Comparison of ENCODE assay signal across 11 mouse cellular contexts in the genomic region with DNA sequence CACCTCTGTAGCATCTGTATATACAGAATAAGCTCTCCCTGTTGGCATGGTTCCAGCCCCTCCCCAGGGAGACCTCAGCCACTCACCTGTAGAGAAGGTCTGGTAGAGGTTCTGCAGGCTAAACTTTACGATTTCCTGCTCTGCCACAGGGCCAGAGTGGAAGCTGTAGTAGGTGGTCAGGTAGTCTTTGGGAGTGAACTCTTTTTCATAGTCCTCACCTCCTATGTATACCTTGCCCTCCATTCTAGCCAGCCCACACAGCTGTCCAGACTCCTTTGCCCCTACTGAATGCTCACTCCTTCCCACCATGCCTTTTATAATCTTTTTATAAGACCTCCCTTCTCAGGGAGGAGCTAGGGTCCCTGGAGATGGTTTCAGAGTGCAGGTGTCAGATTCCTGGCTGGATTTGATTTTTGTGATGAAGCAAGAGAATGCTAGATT. TPM values are rescaled to one million over a fixed set of nuclear protein-coding genes. Genes with fewer than 3 reads are reported as not detected.
A peak's percentile ranks its signal among the peaks of the same experiment; 100 is the strongest.
DNase-seq lines count a peak whose midpoint lies in the region; ATAC-seq and TF ChIP-seq lines count a peak whose summit lies in the region.
"Had no signal": no experiment of that assay in that cellular context is flagged by ENCODE, and none has a peak within 500 bp of the region (broad histone marks: within the 10 kb centered on the region; RNA-seq: fewer than 3 reads in every experiment).

TSS of gene Inmt (minus strand) at position 303 of the 441 bp plus-strand sequence.

- H3K36me3 ChIP-seq in intestine, postnatal 0 days (ENCODE audit: control insufficient read depth, insufficient read depth), result no peaks in the 10 kb centered on the region
- H3K36me3 ChIP-seq in intestine, embryonic 16.5 days (ENCODE audit: control insufficient read depth, insufficient read depth, low read length), result no peaks in the 10 kb centered on the region
- H3K36me3 ChIP-seq in midbrain, embryonic 16.5 days (ENCODE audit: control insufficient read depth, insufficient read depth, low read length), result no peaks in the 10 kb centered on the region
- H3K36me3 ChIP-seq: hindbrain, embryonic 12.5 days; midbrain, embryonic 12.5 days had no signal

- H3K4me3 ChIP-seq in intestine, postnatal 0 days (ENCODE audit: low read depth, low read length), result no peak within 1 kb of the TSS
- H3K4me3 ChIP-seq in intestine, embryonic 16.5 days (ENCODE audit: low read length), result no peak within 1 kb of the TSS
- no peak within 1 kb of the TSS for H3K4me3 ChIP-seq in midbrain, embryonic 16.5 days (ENCODE audit: low read depth, low read length)
- H3K4me3 ChIP-seq: hindbrain, embryonic 12.5 days; midbrain, embryonic 12.5 days had no signal

- H3K4me2 ChIP-seq in intestine, postnatal 0 days (replicated peaks; ENCODE audit: low read depth), result 0 out of 2 replicates have a peak within 1 kb of the TSS, but pooled peaks have one; percentile 6
- H3K4me2 ChIP-seq in intestine, embryonic 16.5 days (ENCODE audit: low read depth, low read length), result no peak within 1 kb of the TSS
- H3K4me2 ChIP-seq in midbrain, embryonic 16.5 days (ENCODE audit: low read length), result no peak within 1 kb of the TSS
- H3K4me2 ChIP-seq: hindbrain, embryonic 12.5 days; midbrain, embryonic 12.5 days had no signal

- DNase-seq in adrenal gland, postnatal 14 days, result no peak
- no peak for DNase-seq in adrenal gland, adult 2 months
- no peak for DNase-seq in gonadal fat pad, adult 2 months (ENCODE audit: low read depth)
- peak; percentile 41 to 66 for DNase-seq in kidney, postnatal 36 days
- no peak for DNase-seq in cerebellum, postnatal 36 days

- ATAC-seq in intestine, postnatal 0 days, result no peak
- ATAC-seq in intestine, embryonic 16.5 days, result no peak
- ATAC-seq in midbrain, embryonic 16.5 days, result no peak

- TF ChIP-seq CTCF in intestine, postnatal 0 days (IDR thresholded peaks at IDR 0.05; ENCODE audit: low read depth), result no peak

- no peaks in the 10 kb centered on the region for H3K9me3 ChIP-seq in intestine, postnatal 0 days (ENCODE audit: control insufficient read depth)
- H3K9me3 ChIP-seq in intestine, embryonic 16.5 days (ENCODE audit: control insufficient read depth, low read length), result no peaks in the 10 kb centered on the region
- H3K9me3 ChIP-seq in midbrain, embryonic 16.5 days (replicated peaks; ENCODE audit: control insufficient read depth, low read length, poor library complexity, severe bottlenecking), result no peaks in the 10 kb centered on the region
- H3K9me3 ChIP-seq: hindbrain, embryonic 12.5 days; midbrain, embryonic 12.5 days had no signal

- H3K27me3 ChIP-seq in intestine, postnatal 0 days (replicated peaks; ENCODE audit: control insufficient read depth, insufficient read depth, low read length), result no peaks in the 10 kb centered on the region
- no peaks in the 10 kb centered on the region for H3K27me3 ChIP-seq in intestine, embryonic 16.5 days (replicated peaks; ENCODE audit: control insufficient read depth, insufficient read depth, low read length)
- H3K27me3 ChIP-seq in midbrain, embryonic 16.5 days (ENCODE audit: control insufficient read depth, insufficient read depth, low read depth, low read length), result no peaks in the 10 kb centered on the region

- 50% methylated on average over 1 of the region's 1 CpGs for WGBS in intestine, postnatal 0 days
- WGBS in intestine, embryonic 16.5 days, result 59% methylated on average over 1 of the region's 1 CpGs
- WGBS in midbrain, embryonic 16.5 days, result 71% methylated on average over 1 of the region's 1 CpGs

- H3K27ac ChIP-seq in intestine, postnatal 0 days (ENCODE audit: low read depth, low read length), result no peak within 1 kb of the TSS
- H3K27ac ChIP-seq in intestine, embryonic 16.5 days (ENCODE audit: low read length), result no peak within 1 kb of the TSS
- no peak within 1 kb of the TSS for H3K27ac ChIP-seq in midbrain, embryonic 16.5 days (ENCODE audit: low read length)
- H3K27ac ChIP-seq: hindbrain, embryonic 12.5 days; midbrain, embryonic 12.5 days had no signal

- no peak within 1 kb of the TSS for H3K9ac ChIP-seq in intestine, postnatal 0 days (ENCODE audit: low read depth, low read length)
- H3K9ac ChIP-seq in intestine, embryonic 16.5 days (ENCODE audit: low read depth, low read length), result no peak within 1 kb of the TSS
- no peak within 1 kb of the TSS for H3K9ac ChIP-seq in midbrain, embryonic 16.5 days (ENCODE audit: low read depth, low read length)
- H3K9ac ChIP-seq: hindbrain, embryonic 12.5 days; midbrain, embryonic 12.5 days had no signal

- no peaks in the 10 kb centered on the region for H3K4me1 ChIP-seq in intestine, postnatal 0 days (replicated peaks; ENCODE audit: control insufficient read depth, insufficient read depth, low read length)
- H3K4me1 ChIP-seq in intestine, embryonic 16.5 days (ENCODE audit: control insufficient read depth, insufficient read depth, low read length), result peaks cover 4% of the 10 kb centered on the region; the same call in 1 of the 2 replicates
- H3K4me1 ChIP-seq in midbrain, embryonic 16.5 days (ENCODE audit: control insufficient read depth, insufficient read depth, low read length), result no peaks in the 10 kb centered on the region
- H3K4me1 ChIP-seq: hindbrain, embryonic 12.5 days had no signal

RNA-seq across cellular contexts. Expression of gene Inmt, which starts in this region (rescaled TPM):
- 13.3 and 25.6 TPM in 2 replicates for total RNA-seq in adrenal gland, postnatal 14 days (2021)
- total RNA-seq in adrenal gland, adult 2 months (2021), result 10 to 100 TPM in 1 of 2 experiments, 1 to 10 TPM in 1; 8.9 to 28.9 TPM
- 3.3 and 3.8 TPM in 2 replicates for polyA plus RNA-seq in adrenal gland, adult 2 months (2012; rRNA removed)
- 0.10 TPM in 1 of 2 replicates, not detected in the other for polyA plus RNA-seq in intestine, postnatal 0 days (2015; fragmentation: Nextera tagmentation; extraction: Ambion mirVana)
- polyA plus RNA-seq in intestine, embryonic 16.5 days (2015; fragmentation: Nextera tagmentation; extraction: Ambion mirVana), result 0.33 TPM in 1 of 2 replicates, not detected in the other
- polyA plus RNA-seq in gonadal fat pad, adult 2 months (2012; rRNA removed), result 81.8 and 113 TPM in 2 replicates
- not detected in 2 replicates for polyA plus RNA-seq in midbrain, embryonic 16.5 days (2015; fragmentation: Nextera tagmentation; extraction: Ambion mirVana)
- polyA plus RNA-seq: hindbrain, embryonic 12.5 days; midbrain, embryonic 12.5 days; neural tube, embryonic 11.5 days had no signal

Comparison
In these comparisons a context has a peak if more than half of its experiments do, and no peak if none do; other contexts are left out.
1. RNA of gene Inmt (polyA plus RNA-seq): 81.8 to 113 TPM in gonadal fat pad, adult 2 months; 3.3 to 3.8 TPM in adrenal gland, adult 2 months, 0.33 TPM in intestine, embryonic 16.5 days, 0.10 TPM in intestine, postnatal 0 days and not detected in midbrain, embryonic 16.5 days; every median in the first group is over 10 times any median in the second.
2. DNase-seq: peak in kidney, postnatal 36 days (2 of 2); none in adrenal gland, postnatal 14 days (single experiment), adrenal gland, adult 2 months (single experiment), gonadal fat pad, adult 2 months (single experiment) and cerebellum, postnatal 36 days (0 of 2).